Mouse (Mus musculus) v-Abl transformed pro-B cells (cell line): Measurements from ENCODE around the gene Ralgds.

ENCODE experiments used
- in situ Hi-C, 2 experiments: fragments of 400-800 bp; cut with MboI; formaldehyde crosslinking; loops; one replicate each; pipeline ENCODE4 v1.15.1; 2025; ENCODE audit not compliant: unreplicated experiment in 2 of 2

Ralgds gene

GRCm38 (mm10) chr2:28530311-28530710 lies 17.4 kb downstream of the Ralgds start:
- in situ Hi-C loops, result loop anchor here in 1 of 2 experiments (25.0 kb wide), 1 partner anchor 1218 kb away; no protein-coding TSS in a partner anchor

- in situ Hi-C loops, result loop anchor here in 1 of 2 experiments (25.0 kb wide), 1 partner anchor 1221 kb away; no protein-coding TSS in a partner anchor
Observed at GRCm38 (mm10) chr2:28532938-28533771, 20.2 kb downstream of the Ralgds start.

GRCm38 (mm10) chr2:28533901-28534435 lies 21.0 kb downstream of the Ralgds start:
- in situ Hi-C loops, result loop anchor here in 1 of 2 experiments (25.0 kb wide), 1 partner anchor 1222 kb away; no protein-coding TSS in a partner anchor

GRCm38 (mm10) chr2:28534436-28535262 lies 21.7 kb downstream of the Ralgds start:
- in situ Hi-C loops, result loop anchor here (5.0 to 25.0 kb wide), 2 partner anchors 93 to 1222 kb away; no protein-coding TSS in a partner anchor

GRCm38 (mm10) chr2:28535263-28535540 lies 22.3 kb downstream of the Ralgds start:
- in situ Hi-C loops, result loop anchor here (5.0 to 25.0 kb wide), 2 partner anchors 92 to 1223 kb away; no protein-coding TSS in a partner anchor

GRCm38 (mm10) chr2:28535650-28536049 lies 22.7 kb downstream of the Ralgds start:
- in situ Hi-C loops, result loop anchor here (5.0 to 25.0 kb wide), 2 partner anchors 92 to 1223 kb away; no protein-coding TSS in a partner anchor

- in situ Hi-C loops, result loop anchor here (5.0 to 25.0 kb wide), 2 partner anchors 91 to 1224 kb away; no protein-coding TSS in a partner anchor
Observed at GRCm38 (mm10) chr2:28536166-28536565, 23.2 kb downstream of the Ralgds start.

- in situ Hi-C loops, result loop anchor here (5.0 to 25.0 kb wide), 2 partner anchors 90 to 1225 kb away; no protein-coding TSS in a partner anchor
Observed at GRCm38 (mm10) chr2:28536766-28537633, 24.1 kb downstream of the Ralgds start.

- in situ Hi-C loops, result loop anchor here (5.0 to 25.0 kb wide), 2 partner anchors 90 to 1225 kb away; no protein-coding TSS in a partner anchor
Observed at GRCm38 (mm10) chr2:28537634-28537920, 24.7 kb downstream of the Ralgds start.

- in situ Hi-C loops, result loop anchor here (5.0 to 25.0 kb wide), 2 partner anchors 89 to 1226 kb away; no protein-coding TSS in a partner anchor
Observed at GRCm38 (mm10) chr2:28537995-28538816, 25.3 kb downstream of the Ralgds start.

- in situ Hi-C loops, result loop anchor here (5.0 to 25.0 kb wide), 2 partner anchors 89 to 1226 kb away; no protein-coding TSS in a partner anchor
Observed at GRCm38 (mm10) chr2:28538817-28539128, 25.8 kb downstream of the Ralgds start.

- in situ Hi-C loops, result loop anchor here (5.0 to 25.0 kb wide), 2 partner anchors 88 to 1227 kb away; no protein-coding TSS in a partner anchor
Observed at GRCm38 (mm10) chr2:28539206-28539605, 26.3 kb downstream of the Ralgds start.

GRCm38 (mm10) chr2:28539949-28540348 lies 27.0 kb downstream of the Ralgds start:
- in situ Hi-C loops, result loop anchor here (5.0 to 25.0 kb wide), 2 partner anchors 87 to 1228 kb away; no protein-coding TSS in a partner anchor

- in situ Hi-C loops, result loop anchor here in 1 of 2 experiments (25.0 kb wide), 1 partner anchor 1228 kb away; no protein-coding TSS in a partner anchor
Observed at GRCm38 (mm10) chr2:28540587-28541227, 27.8 kb downstream of the Ralgds start.

- in situ Hi-C loops, result loop anchor here in 1 of 2 experiments (25.0 kb wide), 1 partner anchor 1232 kb away; no protein-coding TSS in a partner anchor
Observed at GRCm38 (mm10) chr2:28543894-28544293, 31.0 kb downstream of the Ralgds start.

GRCm38 (mm10) chr2:28545976-28546375 lies 33.1 kb downstream of the Ralgds start:
- in situ Hi-C loops, result loop anchor here in 1 of 2 experiments (5.0 to 25.0 kb wide), 2 partner anchors 41 to 1234 kb away; no protein-coding TSS in a partner anchor

GRCm38 (mm10) chr2:28546560-28546959 lies 33.6 kb downstream of the Ralgds start:
- in situ Hi-C loops, result loop anchor here in 1 of 2 experiments (5.0 to 25.0 kb wide), 2 partner anchors 41 to 1234 kb away; no protein-coding TSS in a partner anchor
